Mouse (Mus musculus): ENCODE measurements at regions not wholly inside any gene's neighbourhood (a gene's known extent, or its start where the extent isn't known, plus 50 kb on each side); places are given as distances from the start of the nearest gene placed in this dataset.

- TF ChIP-seq CTCF (IDR thresholded peaks at IDR 0.05; ENCODE audit: low read depth) (no peak), EP300 (optimal IDR thresholded peaks at IDR 0.05) (no peak)
Measured at GRCm38 (mm10) chr12:110074921-110075320, 203.9 kb upstream of the Dio3 start.

All from stomach, postnatal 0 days (tissue).